Mouse (Mus musculus) heart, embryonic 16.5 days (tissue): ENCODE data around the gene Krtap4-1. TPM values are rescaled to one million over a fixed set of nuclear protein-coding genes. Genes with fewer than 3 reads are reported as not detected.
"Not testable (repeated sequence)": the region's sequence is repeated elsewhere in the genome, so short reads cannot be mapped to it uniquely, and the experiment has no call there.

Experiments used
- ATAC-seq: fragments of 200-750 bp; cut with Nextera tagmentation; replicated peaks from 2 replicates; pipeline ENCODE4 v1.8.0; 2017; ENCODE audit warnings: moderate number of reproducible peaks; ENCODE audit not compliant: insufficient read depth, low FRiP score; ENCODE audit errors: extremely low read depth
- H3K27ac ChIP-seq: fragments of 300-500 bp; sonication (generic); 2 replicates; pipeline ENCODE4 v1.5.1; 2014; ENCODE audit warnings: mild to moderate bottlenecking, low read length, control low read depth, moderate library complexity
- H3K27me3 ChIP-seq: fragments of 300-500 bp; sonication (generic); 2 replicates; pipeline ENCODE4 v1.6.1; 2014; ENCODE audit warnings: low read length, mixed read lengths; ENCODE audit not compliant: control insufficient read depth, insufficient read depth
- H3K36me3 ChIP-seq: fragments of 300-500 bp; sonication (generic); 2 replicates; pipeline ENCODE4 v1.6.1; 2014; ENCODE audit not compliant: control insufficient read depth, insufficient read depth
- H3K4me1 ChIP-seq: fragments of 300-500 bp; sonication (generic); 2 replicates; pipeline ENCODE4 v1.6.1; 2014; ENCODE audit warnings: low read length, mixed read lengths; ENCODE audit not compliant: control insufficient read depth, insufficient read depth
- H3K4me2 ChIP-seq: fragments of 300-500 bp; sonication (generic); 2 replicates; pipeline ENCODE4 v1.6.1; 2014; ENCODE audit warnings: low read depth, mild to moderate bottlenecking, control low read depth, low read length
- H3K4me3 ChIP-seq: fragments of 300-500 bp; sonication (generic); 2 replicates; pipeline ENCODE4 v1.5.1; 2014; ENCODE audit warnings: mild to moderate bottlenecking, control low read depth, low read length
- H3K9ac ChIP-seq: fragments of 300-500 bp; sonication (generic); 2 replicates; pipeline ENCODE4 v1.6.1; 2014; ENCODE audit warnings: low read length, control low read depth
- H3K9me3 ChIP-seq: fragments of 300-500 bp; sonication (generic); replicated peaks from 2 replicates; pipeline ENCODE4 v1.6.1; 2016; ENCODE audit warnings: low read length; ENCODE audit not compliant: control insufficient read depth
- WGBS: fragments of 180-500 bp; shearing (Covaris S2); extraction: QIAGEN DNeasy Blood & Tissue Kit; methylation state at CpG from one replicate; pipeline ENCODE4 v1.1.7; 2014; 5-methylcytosine and 5-hydroxymethylcytosine counted together
- polyA plus RNA-seq: library from polyadenylated mRNA; unstranded; fragments of >200 nt; fragmentation: Nextera tagmentation; extraction: Ambion mirVana; gene quantifications from 2 replicates; pipeline ENCODE4 v1.2.1, GENCODE M21; 2015

The Krtap4-1 gene
- polyA plus RNA-seq, 1 experiment from 2014 or later = not detected

DNA sequence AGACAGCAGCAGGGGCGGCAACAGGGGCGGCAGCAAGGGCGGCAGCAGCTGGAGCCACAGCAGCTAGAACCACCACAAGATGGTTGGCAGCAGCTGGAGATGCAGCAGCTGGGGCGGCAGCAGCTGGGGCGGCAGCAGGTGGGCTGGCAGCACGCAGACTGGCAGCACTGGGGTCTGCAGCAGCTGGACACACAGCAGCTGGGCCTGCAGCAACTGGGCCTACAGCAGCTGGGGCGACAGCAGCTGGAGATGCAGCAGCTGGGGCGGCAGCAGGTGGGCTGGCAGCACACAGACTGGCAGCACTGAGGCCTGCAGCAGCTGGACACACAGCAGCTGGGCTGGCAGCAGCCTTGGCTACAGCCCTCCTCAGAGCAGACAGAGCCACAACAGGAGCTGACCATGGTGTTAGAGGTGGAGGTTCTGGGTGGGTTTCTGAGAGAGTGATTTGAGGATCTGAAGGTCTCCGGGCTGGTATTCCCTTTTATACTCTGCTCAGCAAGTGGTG, 15.6 kb upstream of the Krtap4-1 start, which contains the start of gene Krtap4-7:
Krtap4-7 (minus strand) TSS at position 455 of the 505 bp plus-strand sequence.
- ATAC-seq, H3K4me2 ChIP-seq, H3K36me3 ChIP-seq, H3K9ac ChIP-seq, H3K4me3 ChIP-seq, H3K27ac ChIP-seq, H3K27me3 ChIP-seq, H3K4me1 ChIP-seq, H3K9me3 ChIP-seq: not testable (repeated sequence)
- 81% methylated on average over 9 of the region's 9 CpGs for WGBS

DNA sequence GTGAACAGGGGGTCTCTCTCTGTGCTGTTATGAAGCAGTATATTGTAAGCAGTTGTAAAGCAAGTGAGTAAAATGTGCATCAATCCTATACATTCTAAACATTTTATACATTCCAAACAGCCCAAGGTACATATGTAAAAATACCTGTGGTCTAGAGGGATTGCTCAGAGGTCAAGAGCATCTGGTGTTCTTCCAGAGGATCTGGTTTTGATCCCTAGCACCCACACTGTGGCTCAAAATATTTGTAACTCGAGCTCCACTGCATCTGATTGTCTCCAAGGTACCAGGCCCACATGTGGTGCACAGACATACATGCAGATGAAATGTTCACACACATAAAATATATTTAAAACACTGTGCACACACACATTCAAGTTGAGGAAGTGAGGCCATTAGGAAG, 12.9 kb upstream of the Krtap4-1 start:
- Histone ChIP-seq H3K4me2 (no peak overlapping the region), H3K9ac (no peak overlapping the region), H3K4me1 (no peaks in the 10 kb centered on the region), H3K27me3 (no peaks in the 10 kb centered on the region), H3K4me3 (no peak overlapping the region), H3K36me3 (no peaks in the 10 kb centered on the region), H3K27ac (no peak overlapping the region), H3K9me3 (no peaks in the 10 kb centered on the region)
- 14% methylated on average over 1 of the region's 1 CpGs for WGBS
- no peak for ATAC-seq

DNA sequence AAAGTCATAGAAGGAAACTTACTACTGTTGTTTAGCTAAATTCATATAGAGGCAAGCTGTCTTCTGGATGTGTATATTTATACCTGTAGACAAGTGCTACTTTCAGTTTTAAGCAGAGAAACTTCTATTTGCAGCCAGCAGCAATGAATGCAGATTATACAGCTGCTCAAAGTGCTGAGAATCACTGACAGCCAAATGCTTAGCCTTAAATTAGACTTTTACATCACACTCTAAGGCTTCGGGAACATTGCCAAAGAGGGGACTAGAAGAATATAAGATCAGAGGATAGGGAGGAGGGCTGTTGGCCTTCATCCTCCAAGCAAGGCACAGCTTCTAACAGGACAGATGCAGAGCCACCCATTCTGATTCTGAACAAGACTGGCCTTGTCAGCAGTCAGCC, 9.0 kb upstream of the Krtap4-1 start:
- no peaks in the 10 kb centered on the region for H3K9me3 ChIP-seq
- H3K4me2 ChIP-seq = no peak overlapping the region
- WGBS = 38% methylated on average over 1 of the region's 1 CpGs
- no peak overlapping the region for H3K9ac ChIP-seq
- no peaks in the 10 kb centered on the region for H3K4me1 ChIP-seq
- H3K27ac ChIP-seq = no peak overlapping the region
- H3K27me3 ChIP-seq = no peaks in the 10 kb centered on the region
- H3K36me3 ChIP-seq = no peaks in the 10 kb centered on the region
- H3K4me3 ChIP-seq = no peak overlapping the region
- no peak for ATAC-seq

DNA sequence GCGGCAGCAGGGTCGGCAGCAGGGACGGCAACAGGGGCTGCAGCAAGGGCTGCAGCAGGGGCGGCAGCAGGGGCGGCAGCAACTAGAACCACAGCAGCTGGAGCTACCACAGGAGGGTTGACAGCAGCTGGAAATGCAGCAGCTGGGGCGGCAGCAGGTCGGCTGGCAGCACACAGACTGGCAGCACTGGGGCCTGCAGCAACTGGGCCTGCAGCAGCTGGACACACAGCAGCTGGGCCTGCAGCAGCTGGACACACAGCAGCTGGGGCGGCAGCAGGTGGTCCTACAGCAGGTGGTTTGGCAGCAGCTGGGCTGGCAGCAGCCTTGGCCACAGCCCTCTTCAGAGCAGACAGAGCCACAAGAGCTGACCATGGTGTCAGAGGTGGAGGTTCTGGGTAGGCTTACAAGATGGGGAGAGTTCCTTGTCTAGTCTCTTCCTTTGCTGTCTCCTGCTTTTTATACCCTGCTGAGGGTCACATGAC, 6.7 kb upstream of the Krtap4-1 start, which contains the start of gene Krtap4-2:
Krtap4-2 (minus strand) TSS at position 432 of the 482 bp plus-strand sequence.
- no peak for ATAC-seq
- no peak within 1 kb of the TSS for H3K4me2 ChIP-seq
- no peaks in the 10 kb centered on the region for H3K9me3 ChIP-seq
- WGBS = 36% methylated on average over 8 of the region's 8 CpGs
- H3K27ac ChIP-seq = no peak within 1 kb of the TSS
- H3K36me3 ChIP-seq = no peaks in the 10 kb centered on the region
- no peak within 1 kb of the TSS for H3K9ac ChIP-seq
- no peaks in the 10 kb centered on the region for H3K4me1 ChIP-seq
- 0 out of 2 replicates have a peak, but pooled peaks cover 3% of the 10 kb centered on the region for H3K27me3 ChIP-seq
- H3K4me3 ChIP-seq = no peak within 1 kb of the TSS

DNA sequence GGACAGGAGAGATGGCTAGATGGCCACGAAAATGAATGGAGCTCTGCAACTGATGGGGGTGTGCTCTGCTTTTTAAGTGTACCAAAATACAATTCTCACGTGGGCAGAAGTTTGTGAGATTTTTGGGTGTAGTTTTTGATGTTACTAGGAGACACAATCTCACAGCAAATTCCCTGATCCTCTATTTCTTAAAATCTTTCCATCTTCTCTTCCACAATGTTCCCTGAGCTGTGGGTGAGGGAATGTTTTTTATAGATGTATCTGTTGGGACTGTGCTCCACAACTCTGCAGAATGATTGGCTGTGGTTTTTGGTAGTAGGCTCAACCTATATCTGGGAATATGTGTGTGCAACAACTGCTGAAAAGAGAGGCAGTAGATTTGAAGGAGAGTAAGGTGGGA, 5.3 kb upstream of the Krtap4-1 start:
- no peak overlapping the region for H3K27ac ChIP-seq
- 45% methylated on average over 2 of the region's 2 CpGs for WGBS
- no peak for ATAC-seq
- H3K9me3 ChIP-seq = no peaks in the 10 kb centered on the region
- 0 out of 2 replicates have a peak, but pooled peaks cover 3% of the 10 kb centered on the region for H3K27me3 ChIP-seq
- no peaks in the 10 kb centered on the region for H3K36me3 ChIP-seq
- no peak overlapping the region for H3K9ac ChIP-seq
- no peak overlapping the region for H3K4me3 ChIP-seq
- H3K4me2 ChIP-seq = no peak overlapping the region
- no peaks in the 10 kb centered on the region for H3K4me1 ChIP-seq

DNA sequence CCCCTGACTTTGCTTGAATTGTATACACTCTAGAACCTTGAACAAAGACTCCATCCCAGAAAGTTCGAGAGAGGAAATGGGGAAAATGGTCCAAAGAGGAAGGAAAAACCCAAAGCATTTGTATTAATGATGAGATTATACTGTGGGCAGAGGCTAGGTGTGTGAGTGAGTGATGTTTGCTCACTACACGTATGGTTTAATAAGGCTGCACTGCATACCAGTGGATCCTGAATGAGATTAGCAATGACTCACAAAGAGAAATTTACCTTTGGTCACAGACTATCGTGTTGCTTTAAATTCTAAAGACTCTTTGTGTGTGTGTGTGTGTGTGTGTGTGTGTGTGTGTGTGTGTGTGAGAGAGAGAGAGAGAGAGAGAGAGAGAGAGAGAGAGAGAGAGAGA, 2.9 kb upstream of the Krtap4-1 start:
- WGBS = 67% methylated on average over 3 of the region's 3 CpGs
- H3K9me3 ChIP-seq = no peaks in the 10 kb centered on the region
- H3K27me3 ChIP-seq = 0 out of 2 replicates have a peak, but pooled peaks cover 3% of the 10 kb centered on the region
- no peaks in the 10 kb centered on the region for H3K4me1 ChIP-seq
- H3K4me3 ChIP-seq = no peak overlapping the region
- no peak overlapping the region for H3K27ac ChIP-seq
- no peaks in the 10 kb centered on the region for H3K36me3 ChIP-seq
- H3K4me2 ChIP-seq = no peak overlapping the region
- no peak overlapping the region for H3K9ac ChIP-seq
- ATAC-seq = no peak

DNA sequence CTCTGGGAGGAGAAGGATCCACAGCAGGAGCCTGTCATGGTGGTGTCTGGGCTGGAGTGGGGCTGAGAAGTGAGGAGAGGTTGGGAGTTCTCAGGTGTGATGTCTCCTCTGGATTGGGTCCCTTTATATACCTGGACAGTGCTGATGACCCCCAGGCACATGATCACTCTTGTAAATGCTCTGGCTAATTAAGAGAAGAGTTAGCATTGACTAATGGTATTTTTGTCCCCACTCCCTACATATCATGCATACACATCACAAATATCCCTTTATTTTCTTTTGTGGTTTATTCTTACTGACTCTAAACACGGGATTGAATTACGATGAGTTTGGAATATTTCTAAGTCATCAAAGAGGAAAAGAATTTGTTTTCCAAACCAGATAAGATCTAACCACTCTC, 7.7 kb downstream of the Krtap4-1 start, which contains the start of gene Gm11562:
Gm11562 (minus strand) TSS at position 101 of the 400 bp plus-strand sequence.
- Histone ChIP-seq H3K4me3 (no peak within 1 kb of the TSS), H3K9me3 (no peaks in the 10 kb centered on the region), H3K9ac (no peak within 1 kb of the TSS), H3K4me2 (no peak within 1 kb of the TSS), H3K4me1 (no peaks in the 10 kb centered on the region), H3K27me3 (no peaks in the 10 kb centered on the region), H3K36me3 (no peaks in the 10 kb centered on the region), H3K27ac (no peak within 1 kb of the TSS)
- ATAC-seq = no peak
- 65% methylated on average over 2 of the region's 2 CpGs for WGBS

DNA sequence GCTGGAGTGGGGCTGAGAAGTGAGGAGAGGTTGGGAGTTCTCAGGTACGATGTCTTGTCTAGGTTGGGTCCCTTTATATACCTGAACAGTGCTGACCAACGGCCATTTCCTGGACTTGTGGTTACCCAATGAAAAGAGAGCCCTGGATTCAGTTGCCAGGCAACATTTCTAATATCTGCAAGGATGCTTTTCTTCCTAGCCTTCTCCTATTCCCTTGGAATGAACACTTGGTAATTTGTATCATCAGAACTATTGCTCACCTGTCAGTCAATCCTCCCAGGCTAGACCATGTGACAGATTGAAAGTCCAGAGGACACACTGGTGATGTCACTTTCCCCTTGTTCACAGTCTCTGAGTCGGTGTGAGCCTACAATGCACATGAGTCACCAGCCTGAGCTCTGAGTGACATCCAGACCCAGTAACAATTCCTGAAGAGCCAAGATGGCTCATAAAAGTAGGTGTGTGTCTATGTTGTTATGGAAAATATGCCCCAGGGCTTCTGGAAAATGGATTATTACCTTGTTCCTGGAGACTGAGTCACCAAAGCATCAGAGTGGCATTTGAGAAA, 13.2 kb downstream of the Krtap4-1 start, which contains the start of gene Krtap2-4:
Krtap2-4 (minus strand) TSS at position 51 of the 568 bp plus-strand sequence.
- no peaks in the 10 kb centered on the region for H3K4me1 ChIP-seq
- no peaks in the 10 kb centered on the region for H3K27me3 ChIP-seq
- no peak for ATAC-seq
- no peak within 1 kb of the TSS for H3K4me2 ChIP-seq
- H3K4me3 ChIP-seq = no peak within 1 kb of the TSS
- H3K9me3 ChIP-seq = no peaks in the 10 kb centered on the region
- H3K27ac ChIP-seq = no peak within 1 kb of the TSS
- H3K9ac ChIP-seq = no peak within 1 kb of the TSS
- 61% methylated on average over 3 of the region's 3 CpGs for WGBS
- no peaks in the 10 kb centered on the region for H3K36me3 ChIP-seq

DNA sequence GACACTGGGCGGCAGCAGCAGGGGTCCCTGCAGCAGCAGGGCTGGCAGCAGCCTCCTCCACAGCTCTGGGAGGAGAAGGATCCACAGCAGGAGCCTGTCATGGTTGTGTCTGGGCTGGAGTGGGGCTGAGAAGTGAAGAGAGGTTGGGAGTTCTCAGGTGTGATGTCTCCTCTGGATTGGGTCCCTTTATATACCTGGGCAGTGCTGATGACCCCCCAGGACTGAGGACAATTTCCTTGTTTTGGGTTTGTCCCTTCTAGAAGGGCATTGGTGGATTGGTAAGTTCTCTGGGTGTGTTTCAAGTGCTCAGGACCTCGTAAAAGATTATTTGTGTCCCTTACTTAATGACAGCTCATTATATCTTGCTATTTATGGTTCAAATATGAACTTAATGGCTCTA, 17.9 kb downstream of the Krtap4-1 start, which contains the start of gene Gm11937:
Gm11937 (minus strand) TSS at position 101 of the 400 bp plus-strand sequence.
- not testable (repeated sequence) for H3K9ac ChIP-seq, H3K4me2 ChIP-seq, H3K9me3 ChIP-seq, H3K4me1 ChIP-seq, H3K36me3 ChIP-seq, H3K27me3 ChIP-seq, H3K4me3 ChIP-seq, H3K27ac ChIP-seq, ATAC-seq
- 57% methylated on average over 1 of the region's 2 CpGs for WGBS
